Mouse (Mus musculus) hindbrain, postnatal 0 days (tissue): Measurements from ENCODE around the gene Nln. TPM values are rescaled to one million over a fixed set of nuclear protein-coding genes. Genes with fewer than 3 reads are reported as not detected.
A peak's percentile ranks its signal among the peaks of the same experiment; 100 is the strongest.

Source experiments
- ATAC-seq: fragments of 200-750 bp; cut with Nextera tagmentation; 2 replicates; pipeline ENCODE4 v1.8.0; 2017; ENCODE audit warnings: mild to moderate bottlenecking, moderate TSS enrichment, moderate library complexity
- DNase-seq: peaks from one replicate; pipeline ENCODE4 v3.0.0-alpha.2; 2015; ENCODE audit warnings: low spot score
- H3K27ac ChIP-seq: fragments of 300-500 bp; sonication (generic); 2 replicates; pipeline ENCODE4 v1.5.1; 2014; ENCODE audit warnings: mild to moderate bottlenecking
- H3K27me3 ChIP-seq: fragments of 300-500 bp; sonication (generic); 2 replicates; pipeline ENCODE4 v1.6.1; 2014; ENCODE audit warnings: low read length, mixed read lengths; ENCODE audit not compliant: insufficient read depth
- H3K36me3 ChIP-seq: fragments of 300-500 bp; sonication (generic); 2 replicates; pipeline ENCODE4 v1.6.1; 2014; ENCODE audit warnings: low read length, mixed read lengths; ENCODE audit not compliant: insufficient read depth
- H3K4me1 ChIP-seq: fragments of 300-500 bp; sonication (generic); 2 replicates; pipeline ENCODE4 v1.6.1; 2014; ENCODE audit warnings: antibody characterized with exemption, low read length, mixed read lengths; ENCODE audit not compliant: insufficient read depth
- H3K4me2 ChIP-seq: fragments of 300-500 bp; sonication (generic); 2 replicates; pipeline ENCODE4 v1.6.1; 2014; ENCODE audit warnings: low read depth, mild to moderate bottlenecking, low read length, moderate library complexity, mixed read lengths
- H3K4me3 ChIP-seq: fragments of 300-500 bp; sonication (generic); 2 replicates; pipeline ENCODE4 v1.5.1; 2014; ENCODE audit warnings: low read length
- H3K9ac ChIP-seq: fragments of 300-500 bp; sonication (generic); replicated peaks from 2 replicates; pipeline ENCODE4 v1.6.1; 2014; ENCODE audit warnings: mild to moderate bottlenecking, low read length, moderate library complexity, mixed read lengths
- H3K9me3 ChIP-seq: fragments of 300-500 bp; sonication (generic); 2 replicates; pipeline ENCODE4 v1.6.1; 2016; ENCODE audit warnings: low read length, mixed read lengths
- CTCF ChIP-seq: IDR thresholded peaks from 2 replicates; pipeline ENCODE4 v1.5.1; 2016; ENCODE audit warnings: antibody characterized with exemption, control low read depth, low read depth
- WGBS: fragments of 180-500 bp; shearing (Covaris S2); extraction: QIAGEN DNeasy Blood & Tissue Kit; methylation state at CpG from one replicate; pipeline ENCODE4 v1.1.7; 2014; 5-methylcytosine and 5-hydroxymethylcytosine counted together
- polyA plus RNA-seq: library from polyadenylated mRNA; unstranded; fragments of >200 nt; fragmentation: Nextera tagmentation; extraction: Ambion mirVana; gene quantifications from 2 replicates; pipeline ENCODE4 v1.2.1, GENCODE M21; 2015
- total RNA-seq: library from RNA; depleted of rRNA; stranded (reverse); fragments of >200 nt; gene quantifications from 2 replicates; pipeline ENCODE4 v1.2.3, GENCODE M21; 2014

The Nln gene
- total and polyA plus RNA-seq, 2 experiments from 2014 or later, result 53.7 to 67.3 TPM

DNA sequence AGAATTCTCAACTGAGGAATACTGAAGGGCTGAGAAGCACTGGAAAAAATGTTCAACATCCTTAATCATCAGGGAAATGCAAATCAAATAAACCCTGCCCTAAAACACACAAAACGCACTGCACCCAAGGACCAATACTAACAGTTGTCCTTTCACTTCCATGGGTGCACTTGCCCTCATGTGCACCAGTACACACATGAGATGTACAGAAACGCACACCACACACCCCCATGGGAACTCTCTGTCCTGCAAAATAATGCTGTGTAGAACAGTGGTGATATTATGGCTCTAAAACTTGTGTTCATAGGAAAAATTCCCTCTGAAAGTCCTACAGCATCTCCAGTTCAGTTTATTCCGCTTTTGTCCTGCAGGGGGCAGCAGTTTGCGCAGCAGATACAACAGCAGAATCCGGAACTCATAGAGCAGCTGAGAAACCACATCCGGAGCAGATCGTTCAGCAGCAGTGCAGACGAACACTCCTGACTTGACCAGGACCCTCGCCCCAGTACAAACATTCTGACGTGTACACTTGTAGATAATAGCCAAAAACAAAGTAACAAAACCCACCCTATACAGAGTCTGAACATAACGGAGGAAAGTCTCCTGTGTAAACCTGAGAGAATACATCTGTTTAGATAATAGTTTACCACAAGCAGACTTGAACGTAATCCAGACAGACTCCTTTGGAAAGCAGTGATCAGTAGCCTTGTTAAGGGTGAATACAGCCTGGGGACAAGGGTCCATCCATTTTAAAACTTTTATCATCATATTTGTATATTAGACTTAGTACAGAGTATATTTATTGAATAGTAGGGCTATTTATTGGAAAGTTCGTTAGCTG lies 30.2 kb upstream of the Nln start:
- Histone ChIP-seq H3K4me3 (no peak overlapping the region), H3K9ac (no peak overlapping the region), H3K9me3 (no peaks in the 10 kb centered on the region), H3K27ac (no peak overlapping the region), H3K4me2 (no peak overlapping the region), H3K4me1 (no peaks in the 10 kb centered on the region), H3K27me3 (no peaks in the 10 kb centered on the region), H3K36me3 (peaks cover 30% of the 10 kb centered on the region)
- WGBS, result 45% methylated on average over 13 of the region's 13 CpGs
- peak; percentile 89 for TF ChIP-seq CTCF
- ATAC-seq, result peak; percentile 80
- DNase-seq, result peak; percentile 87

DNA sequence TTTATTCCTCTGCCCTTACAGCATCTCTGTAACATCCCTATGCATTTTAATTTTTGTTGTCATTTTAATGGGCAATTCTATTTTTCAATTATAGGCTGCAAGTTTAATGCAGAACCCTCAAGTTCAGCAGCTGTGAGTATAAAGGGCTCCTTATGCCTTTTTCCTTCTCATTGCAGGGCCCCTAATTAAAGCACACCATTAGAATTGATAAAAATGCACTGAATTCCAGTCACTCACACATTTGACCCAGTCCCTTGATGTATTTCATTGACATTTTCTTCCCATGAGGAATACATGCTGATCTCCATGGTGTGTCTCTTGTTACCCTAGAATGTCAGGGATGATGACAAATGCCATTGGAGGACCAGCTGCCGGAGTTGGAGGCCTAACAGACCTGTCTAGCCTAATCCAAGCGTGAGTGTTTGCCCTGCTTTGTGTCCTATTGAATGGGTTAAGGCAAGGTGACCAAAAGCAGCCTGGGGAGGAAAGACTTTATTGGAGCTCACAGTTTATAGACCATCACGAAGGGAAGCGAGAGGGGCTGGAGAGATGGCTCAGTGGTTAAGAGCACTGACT lies 25.2 kb upstream of the Nln start:
- Histone ChIP-seq H3K4me1 (no peaks in the 10 kb centered on the region), H3K27me3 (no peaks in the 10 kb centered on the region), H3K36me3 (peaks cover 10% of the 10 kb centered on the region), H3K9ac (no peak overlapping the region), H3K4me3 (no peak overlapping the region), H3K27ac (no peak overlapping the region), H3K9me3 (no peaks in the 10 kb centered on the region), H3K4me2 (no peak overlapping the region)
- no peak for TF ChIP-seq CTCF
- DNase-seq (no peak), ATAC-seq (no peak)
- 64% methylated on average over 4 of the region's 4 CpGs for WGBS

DNA sequence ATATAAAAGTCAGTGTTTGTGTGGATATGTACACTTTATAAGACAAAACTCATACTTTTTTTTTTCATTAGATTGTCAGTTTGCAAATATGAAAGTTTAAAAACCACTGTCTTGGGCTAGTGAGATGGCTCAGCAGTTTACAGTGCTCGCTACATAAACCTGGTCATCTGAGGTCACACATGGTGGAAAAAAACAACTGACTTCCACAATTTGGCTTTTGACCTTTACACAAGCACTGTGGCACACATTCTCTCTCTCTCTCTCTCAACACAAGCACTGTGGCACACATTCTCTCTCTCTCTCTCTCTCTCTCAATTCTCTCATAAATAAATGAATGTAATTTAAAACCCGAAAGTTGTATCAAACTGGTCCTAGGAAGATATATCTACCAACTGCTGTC lies 23.1 kb upstream of the Nln start:
- H3K27ac ChIP-seq, result no peak overlapping the region
- ATAC-seq (no peak), DNase-seq (no peak)
- 85% methylated on average over 2 of the region's 2 CpGs for WGBS
- peaks cover 19% of the 10 kb centered on the region for H3K36me3 ChIP-seq
- no peak overlapping the region for H3K4me3 ChIP-seq
- H3K4me2 ChIP-seq, result no peak overlapping the region
- no peaks in the 10 kb centered on the region for H3K9me3 ChIP-seq
- H3K4me1 ChIP-seq, result no peaks in the 10 kb centered on the region
- no peak overlapping the region for H3K9ac ChIP-seq
- no peak for TF ChIP-seq CTCF
- H3K27me3 ChIP-seq, result no peaks in the 10 kb centered on the region

DNA sequence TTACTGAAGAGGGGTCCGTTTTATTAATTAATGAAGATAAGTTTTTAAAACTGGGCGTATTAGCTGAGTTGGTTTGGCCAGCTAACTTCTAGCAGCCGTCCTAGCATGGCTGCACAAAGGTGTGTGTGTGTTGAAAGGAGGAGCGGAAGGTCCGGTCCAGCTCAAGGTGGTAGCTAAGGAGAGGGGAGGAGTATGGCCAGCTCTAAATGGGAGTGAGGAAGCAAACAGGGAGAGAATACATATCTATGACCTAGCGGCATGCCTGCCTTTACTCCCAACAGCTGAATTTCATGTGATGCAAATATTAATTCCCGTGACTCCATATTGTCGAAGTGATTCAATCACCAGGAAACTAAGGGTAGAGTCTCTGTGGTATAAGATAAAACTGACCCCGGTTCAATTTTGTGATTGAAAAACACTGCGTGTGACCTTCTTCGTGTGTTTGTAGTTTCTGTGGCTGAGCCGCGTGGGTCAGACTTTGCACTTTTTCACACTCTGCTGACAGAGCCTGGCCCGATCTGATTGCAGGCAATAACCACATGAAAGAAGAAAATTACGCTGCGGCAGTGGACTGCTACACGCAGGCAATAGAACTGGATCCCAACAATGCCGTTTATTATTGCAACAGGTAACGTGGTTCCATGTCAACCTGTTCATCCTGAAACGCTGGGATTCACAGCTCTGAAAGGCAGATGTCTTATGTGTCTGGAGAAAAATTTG lies 14.4 kb upstream of the Nln start:
- Histone ChIP-seq H3K9me3 (no peaks in the 10 kb centered on the region), H3K4me3 (no peak overlapping the region), H3K9ac (no peak overlapping the region), H3K27ac (no peak overlapping the region), H3K36me3 (peaks cover 8% of the 10 kb centered on the region; the same call in 1 of the 2 replicates), H3K4me1 (no peaks in the 10 kb centered on the region), H3K4me2 (no peak overlapping the region), H3K27me3 (no peaks in the 10 kb centered on the region)
- 92% methylated on average over 20 of the region's 20 CpGs for WGBS
- DNase-seq (no peak), ATAC-seq (no peak)
- no peak for TF ChIP-seq CTCF

DNA sequence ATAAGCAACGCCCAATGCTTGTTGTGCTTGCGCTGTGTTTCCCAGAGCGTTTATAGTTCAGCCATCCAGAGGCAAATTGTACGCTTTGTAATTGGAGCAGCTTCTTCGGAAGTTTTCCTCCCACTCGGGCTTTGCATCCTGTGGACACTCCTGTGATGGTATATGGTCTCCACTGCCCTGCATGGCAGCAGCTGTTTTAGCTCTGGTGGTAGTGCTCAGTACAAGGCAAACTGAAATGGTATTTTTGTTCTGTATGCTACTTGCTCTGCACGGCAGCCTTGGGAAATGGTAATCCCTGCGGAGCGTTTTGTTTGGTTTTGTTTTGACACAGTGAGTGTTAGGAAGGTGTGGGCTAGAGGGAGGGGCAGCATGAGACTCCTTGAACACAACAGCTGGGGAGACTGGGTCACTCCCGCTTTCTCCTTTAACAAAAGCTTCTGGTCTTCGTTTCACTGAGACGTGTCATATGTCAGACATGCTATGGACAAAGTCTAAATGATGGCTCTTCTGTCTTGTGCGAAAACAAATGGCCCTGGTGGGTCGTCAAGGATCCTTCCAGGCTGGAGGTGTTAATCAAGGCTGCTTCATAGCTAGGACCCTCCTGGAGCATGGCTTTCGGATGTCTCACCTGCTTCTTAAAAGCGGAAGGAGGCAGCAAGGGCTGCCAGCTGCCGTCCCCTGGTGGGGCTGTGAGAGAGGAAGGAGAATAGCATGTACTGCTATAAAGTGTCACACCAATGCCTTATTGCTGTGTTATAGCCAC lies 12.8 kb upstream of the Nln start:
- no peaks in the 10 kb centered on the region for H3K4me1 ChIP-seq
- no peak overlapping the region for H3K27ac ChIP-seq
- H3K36me3 ChIP-seq, result peaks cover 7% of the 10 kb centered on the region; the same call in 1 of the 2 replicates
- no peak overlapping the region for H3K4me2 ChIP-seq
- no peak for ATAC-seq
- H3K27me3 ChIP-seq, result no peaks in the 10 kb centered on the region
- no peak for DNase-seq
- 63% methylated on average over 17 of the region's 17 CpGs for WGBS
- H3K9me3 ChIP-seq, result no peaks in the 10 kb centered on the region
- TF ChIP-seq CTCF, result no peak
- H3K9ac ChIP-seq, result no peak overlapping the region
- no peak overlapping the region for H3K4me3 ChIP-seq

DNA sequence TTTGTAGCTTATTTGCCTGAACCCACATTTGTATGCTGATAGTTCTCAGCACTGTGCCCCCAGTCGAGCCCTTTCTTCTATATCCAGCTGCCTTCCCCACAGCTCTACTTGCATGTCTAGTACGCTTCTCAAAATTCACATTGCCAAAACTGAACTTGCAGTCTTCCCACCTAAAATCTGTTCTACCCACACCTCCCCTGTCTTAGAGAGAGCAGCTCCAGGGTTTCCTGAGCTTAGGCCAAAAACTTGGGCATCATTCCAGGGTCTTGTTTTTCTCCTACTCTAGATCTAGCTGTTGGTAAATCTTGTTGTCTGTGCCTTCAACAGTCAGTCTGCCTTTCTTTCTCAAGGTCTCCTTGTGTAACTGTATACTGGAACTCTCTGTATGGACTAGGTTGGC lies 5.4 kb upstream of the Nln start:
- H3K27ac ChIP-seq, result no peak overlapping the region
- no peaks in the 10 kb centered on the region for H3K27me3 ChIP-seq
- H3K36me3 ChIP-seq, result peaks cover 6% of the 10 kb centered on the region; the same call in 1 of the 2 replicates
- H3K4me3 ChIP-seq, result no peak overlapping the region
- H3K9ac ChIP-seq, result no peak overlapping the region
- H3K4me2 ChIP-seq, result no peak overlapping the region
- H3K4me1 ChIP-seq, result 0 out of 2 replicates have a peak, but pooled peaks cover 6% of the 10 kb centered on the region
- no peak for DNase-seq
- TF ChIP-seq CTCF, result no peak
- ATAC-seq, result no peak
- H3K9me3 ChIP-seq, result no peaks in the 10 kb centered on the region
- 93% methylated on average over 2 of the region's 2 CpGs for WGBS
